Mouse (Mus musculus) heart, postnatal 0 days (tissue): Measurements from ENCODE around the gene Gga1. TPM values are rescaled to one million over a fixed set of nuclear protein-coding genes. Genes with fewer than 3 reads are reported as not detected.

Source experiments
- ATAC-seq: fragments of 200-750 bp; cut with Nextera tagmentation; 2 replicates; pipeline ENCODE4 v1.8.0; 2017; ENCODE audit warnings: low read depth, moderate number of reproducible peaks, moderate library complexity; ENCODE audit not compliant: insufficient read depth
- DNase-seq: peaks from one replicate; pipeline ENCODE4 v3.0.0-alpha.2; 2016; ENCODE audit warnings: low spot score
- H3K27ac ChIP-seq: fragments of 300-500 bp; sonication (generic); 2 replicates; pipeline ENCODE4 v1.5.1; 2014; ENCODE audit warnings: low read depth, mild to moderate bottlenecking
- H3K27me3 ChIP-seq: fragments of 300-500 bp; sonication (generic); 2 replicates; pipeline ENCODE4 v1.6.1; 2014; ENCODE audit warnings: low read length, mixed read lengths; ENCODE audit not compliant: control insufficient read depth, insufficient read depth
- H3K36me3 ChIP-seq: fragments of 300-500 bp; sonication (generic); replicated peaks from 2 replicates; pipeline ENCODE4 v1.6.1; 2014; ENCODE audit warnings: low read length, mixed read lengths; ENCODE audit not compliant: control insufficient read depth, insufficient read depth
- H3K4me1 ChIP-seq: fragments of 300-500 bp; sonication (generic); 2 replicates; pipeline ENCODE4 v1.6.1; 2014; ENCODE audit warnings: antibody characterized with exemption; ENCODE audit not compliant: control insufficient read depth, insufficient read depth
- H3K4me2 ChIP-seq: fragments of 300-500 bp; sonication (generic); 2 replicates; pipeline ENCODE4 v1.6.1; 2014; ENCODE audit warnings: low read depth, mild to moderate bottlenecking, low read length, moderate library complexity
- H3K4me3 ChIP-seq: fragments of 300-500 bp; sonication (generic); 2 replicates; pipeline ENCODE4 v1.5.1; 2014; ENCODE audit warnings: low read depth, low read length
- H3K9ac ChIP-seq: fragments of 300-500 bp; sonication (generic); replicated peaks from 2 replicates; pipeline ENCODE4 v1.6.1; 2014; ENCODE audit warnings: low read depth, low read length, mixed read lengths
- H3K9me3 ChIP-seq: fragments of 300-500 bp; sonication (generic); replicated peaks from 2 replicates; pipeline ENCODE4 v1.6.1; 2016; ENCODE audit warnings: low read length; ENCODE audit not compliant: control insufficient read depth
- CTCF ChIP-seq: IDR thresholded peaks from 2 replicates; pipeline ENCODE4 v1.5.1; 2016; ENCODE audit warnings: antibody characterized with exemption, control low read depth, low read depth
- EP300 ChIP-seq: IDR thresholded peaks from 2 replicates; pipeline ENCODE4 v1.6.1; 2016; ENCODE audit warnings: antibody characterized with exemption, low read depth
- WGBS: fragments of 180-500 bp; shearing (Covaris S2); extraction: QIAGEN DNeasy Blood & Tissue Kit; methylation state at CpG from one replicate; pipeline ENCODE4 v1.1.7; 2014; 5-methylcytosine and 5-hydroxymethylcytosine counted together
- polyA plus RNA-seq: library from polyadenylated mRNA; unstranded; fragments of >200 nt; fragmentation: Nextera tagmentation; extraction: Ambion mirVana; gene quantifications from 2 replicates; pipeline ENCODE4 v1.2.1, GENCODE M21; 2015
- total RNA-seq: library from RNA; depleted of rRNA; stranded (reverse); fragments of >200 nt; gene quantifications from 2 replicates; pipeline ENCODE4 v1.2.3, GENCODE M21; 2014; ENCODE audit warnings: low replicate concordance

Gene Gga1
- total and polyA plus RNA-seq, 2 experiments from 2014 or later: 32.4 TPM

- Histone ChIP-seq H3K9ac (no peak overlapping the region), H3K9me3 (no peaks in the 10 kb centered on the region), H3K4me1 (no peaks in the 10 kb centered on the region), H3K4me3 (no peak overlapping the region), H3K27me3 (no peaks in the 10 kb centered on the region), H3K4me2 (no peak overlapping the region), H3K27ac (no peak overlapping the region), H3K36me3 (no peaks in the 10 kb centered on the region)
- 20% methylated on average over 6 of the region's 6 CpGs for WGBS
- DNase-seq (no peak), ATAC-seq (no peak)
- TF ChIP-seq EP300 (no peak), CTCF (peak; percentile 67)
Observed at GRCm38 (mm10) chr15:78869775-78870174, 7.2 kb upstream of the Gga1 start.

GRCm38 (mm10) chr15:78872021-78872608, 4.9 kb upstream of the Gga1 start:
- Histone ChIP-seq H3K4me3 (no peak overlapping the region), H3K9me3 (no peaks in the 10 kb centered on the region), H3K27me3 (no peaks in the 10 kb centered on the region), H3K27ac (no peak overlapping the region), H3K4me2 (no peak overlapping the region), H3K36me3 (no peaks in the 10 kb centered on the region), H3K4me1 (no peaks in the 10 kb centered on the region), H3K9ac (no peak overlapping the region)
- 52% methylated on average over 5 of the region's 5 CpGs for WGBS
- peak; percentile 13; the same call in 1 of the 2 replicates for TF ChIP-seq CTCF
- no peak for TF ChIP-seq EP300
- no peak for DNase-seq
- ATAC-seq: no peak

- Histone ChIP-seq H3K9ac (0 out of 2 replicates have a peak overlapping the region, but pooled peaks have one; percentile 1), H3K9me3 (no peaks in the 10 kb centered on the region), H3K4me2 (no peak overlapping the region), H3K27me3 (no peaks in the 10 kb centered on the region), H3K4me1 (peaks cover 6% of the 10 kb centered on the region; the same call in 1 of the 2 replicates), H3K4me3 (no peak overlapping the region), H3K27ac (no peak overlapping the region), H3K36me3 (no peaks in the 10 kb centered on the region)
- ATAC-seq (no peak), DNase-seq (no peak)
- 36% methylated on average over 13 of the region's 13 CpGs for WGBS
- TF ChIP-seq EP300 (no peak), CTCF (peak; percentile 9; the same call in 1 of the 2 replicates)
Observed at GRCm38 (mm10) chr15:78873803-78874435, 3.1 kb upstream of the Gga1 start.

GRCm38 (mm10) chr15:78874989-78875388, 2.0 kb upstream of the Gga1 start:
- Histone ChIP-seq H3K36me3 (0 out of 2 replicates have a peak, but pooled peaks cover under 1% of the 10 kb centered on the region), H3K27me3 (no peaks in the 10 kb centered on the region), H3K9ac (no peak overlapping the region), H3K4me2 (no peak overlapping the region), H3K27ac (no peak overlapping the region), H3K9me3 (no peaks in the 10 kb centered on the region), H3K4me3 (no peak overlapping the region), H3K4me1 (peaks cover 6% of the 10 kb centered on the region; the same call in 1 of the 2 replicates)
- TF ChIP-seq EP300 (no peak), CTCF (no peak)
- no peak for DNase-seq
- no peak for ATAC-seq
- WGBS: 73% methylated on average over 8 of the region's 8 CpGs

- DNase-seq: no peak
- no peak overlapping the region for H3K9ac ChIP-seq
Observed at GRCm38 (mm10) chr15:78875537-78875936, 1.5 kb upstream of the Gga1 start.

More at GRCm38 (mm10) chr15:78875537-78875936, 1.5 kb upstream of the Gga1 start:
- Histone ChIP-seq H3K9me3 (no peaks in the 10 kb centered on the region), H3K4me2 (peak overlapping the region; percentile 76; the same call in 1 of the 2 replicates), H3K4me3 (no peak overlapping the region), H3K4me1 (peaks cover 6% of the 10 kb centered on the region; the same call in 1 of the 2 replicates), H3K27me3 (no peaks in the 10 kb centered on the region), H3K36me3 (0 out of 2 replicates have a peak, but pooled peaks cover 6% of the 10 kb centered on the region), H3K27ac (peak overlapping the region; percentile 99; the same call in 1 of the 2 replicates)
- no peak for ATAC-seq
- no peak for TF ChIP-seq EP300
- TF ChIP-seq CTCF: no peak
- WGBS: 83% methylated on average over 5 of the region's 5 CpGs
